Mouse (Mus musculus) neural tube, embryonic 13.5 days (tissue): ENCODE measurements around the gene Tnfrsf26. TPM values are rescaled to one million over a fixed set of nuclear protein-coding genes. Genes with fewer than 3 reads are reported as not detected.

Source experiments
- ATAC-seq: fragments of 200-750 bp; cut with Nextera tagmentation; 2 replicates; pipeline ENCODE4 v1.8.0; 2017; ENCODE audit warnings: low read depth, mild to moderate bottlenecking, moderate TSS enrichment, moderate library complexity
- H3K27ac ChIP-seq: fragments of 300-500 bp; sonication (generic); replicated peaks from 2 replicates; pipeline ENCODE4 v1.5.1; 2015; ENCODE audit warnings: moderate library complexity, mild to moderate bottlenecking, inconsistent platforms
- H3K27me3 ChIP-seq: fragments of 300-500 bp; sonication (generic); 2 replicates; pipeline ENCODE4 v1.6.1; 2015; ENCODE audit warnings: mild to moderate bottlenecking, inconsistent platforms
- H3K36me3 ChIP-seq: fragments of 300-500 bp; sonication (generic); 2 replicates; pipeline ENCODE4 v1.6.1; 2015; ENCODE audit warnings: mild to moderate bottlenecking, inconsistent platforms
- H3K4me1 ChIP-seq: fragments of 300-500 bp; sonication (generic); replicated peaks from 2 replicates; pipeline ENCODE4 v1.6.1; 2015; ENCODE audit warnings: inconsistent platforms
- H3K4me2 ChIP-seq: fragments of 300-500 bp; sonication (generic); 2 replicates; pipeline ENCODE4 v1.6.1; 2015; ENCODE audit warnings: inconsistent platforms, mild to moderate bottlenecking, moderate library complexity
- H3K4me3 ChIP-seq: fragments of 300-500 bp; sonication (generic); 2 replicates; pipeline ENCODE4 v1.5.1; 2015; ENCODE audit warnings: mild to moderate bottlenecking, inconsistent platforms
- H3K9ac ChIP-seq: fragments of 300-500 bp; sonication (generic); 2 replicates; pipeline ENCODE4 v1.6.1; 2015; ENCODE audit warnings: moderate library complexity, mild to moderate bottlenecking, inconsistent platforms
- H3K9me3 ChIP-seq: fragments of 300-500 bp; sonication (generic); 2 replicates; pipeline ENCODE4 v1.6.1; 2016; ENCODE audit warnings: inconsistent platforms
- WGBS: fragments of 180-500 bp; shearing (Covaris S2); methylation state at CpG from one replicate; pipeline ENCODE4 v1.1.7; 2015; 5-methylcytosine and 5-hydroxymethylcytosine counted together
- microRNA-seq: library from miRNA; unstranded; fragments of <30 nt; microRNA quantifications from one replicate; pipeline ENCODE4, GENCODE M21; 2016
- polyA plus RNA-seq: library from polyadenylated mRNA; unstranded; fragments of >200 nt; fragmentation: Nextera tagmentation; extraction: Ambion mirVana; gene quantifications from 2 replicates; pipeline ENCODE4 v1.2.1, GENCODE M21; 2015

Tnfrsf26 gene
- polyA plus RNA-seq, 1 experiment from 2014 or later: 0.28 TPM

- no peak overlapping the region for H3K9ac ChIP-seq
These were observed 36.3 kb downstream of the Tnfrsf26 start for GRCm38 (mm10) chr7:143592255-143592654.

DNA sequence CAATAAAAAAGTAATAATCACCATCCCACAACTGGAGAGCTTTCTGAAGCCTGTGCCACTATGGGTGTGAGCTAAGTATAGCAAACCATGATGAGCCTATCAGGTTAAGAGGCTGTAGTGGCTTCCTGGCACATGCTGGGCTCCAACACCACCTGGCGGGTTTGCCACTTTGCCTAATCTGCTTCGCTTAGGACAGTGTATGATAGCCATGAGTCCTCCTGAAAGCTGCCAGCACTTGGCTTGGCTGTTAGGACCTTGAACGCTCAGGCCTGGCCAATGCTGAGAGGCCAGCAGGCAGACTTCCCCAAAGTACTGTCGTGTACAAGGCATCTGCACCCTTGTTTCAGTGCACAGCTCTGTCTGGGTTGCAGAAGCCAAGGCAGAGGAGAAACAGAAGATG, 40.5 kb downstream of the Tnfrsf26 start:
- H3K9ac ChIP-seq: no peak overlapping the region
- no peak for ATAC-seq
- H3K4me1 ChIP-seq: no peaks in the 10 kb centered on the region
- no peak overlapping the region for H3K4me3 ChIP-seq
- no peak overlapping the region for H3K27ac ChIP-seq
- WGBS: 94% methylated on average over 4 of the region's 4 CpGs
- peaks cover 84% of the 10 kb centered on the region for H3K36me3 ChIP-seq
- no peaks in the 10 kb centered on the region for H3K9me3 ChIP-seq
- H3K27me3 ChIP-seq: no peaks in the 10 kb centered on the region
- H3K4me2 ChIP-seq: no peak overlapping the region

More at GRCm38 (mm10) chr7:143592255-143592654, 36.3 kb downstream of the Tnfrsf26 start:
- Histone ChIP-seq H3K36me3 (peaks cover 51% of the 10 kb centered on the region), H3K27ac (no peak overlapping the region), H3K9me3 (no peaks in the 10 kb centered on the region), H3K4me1 (peaks cover 24% of the 10 kb centered on the region), H3K4me3 (no peak overlapping the region), H3K4me2 (no peak overlapping the region), H3K27me3 (no peaks in the 10 kb centered on the region)
- 91% methylated on average over 10 of the region's 10 CpGs for WGBS
- no peak for ATAC-seq

DNA sequence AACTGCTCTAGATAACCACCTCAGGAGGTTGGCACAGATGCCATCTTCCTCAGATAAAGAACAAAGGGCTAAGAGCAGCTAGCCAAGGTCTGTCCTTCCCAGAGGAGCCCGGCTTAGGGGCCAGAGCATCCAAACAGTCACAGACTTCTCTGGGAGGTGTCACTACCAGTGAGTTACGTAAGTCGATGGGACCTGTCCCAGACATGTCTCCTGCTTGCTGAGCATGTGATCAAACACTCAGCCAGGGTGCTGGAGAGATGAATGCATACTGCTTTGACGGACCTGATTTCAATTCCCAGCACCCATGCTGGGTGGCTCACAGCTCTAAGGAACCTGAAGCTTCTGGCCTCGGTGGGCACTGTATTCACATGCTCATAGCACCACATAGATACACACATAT, 40.9 kb downstream of the Tnfrsf26 start:
- WGBS: 90% methylated on average over 5 of the region's 5 CpGs
- Histone ChIP-seq H3K36me3 (peaks cover 88% of the 10 kb centered on the region), H3K4me1 (no peaks in the 10 kb centered on the region), H3K9me3 (no peaks in the 10 kb centered on the region), H3K9ac (no peak overlapping the region), H3K4me2 (no peak overlapping the region), H3K4me3 (no peak overlapping the region), H3K27ac (no peak overlapping the region), H3K27me3 (no peaks in the 10 kb centered on the region)
- no peak for ATAC-seq

DNA sequence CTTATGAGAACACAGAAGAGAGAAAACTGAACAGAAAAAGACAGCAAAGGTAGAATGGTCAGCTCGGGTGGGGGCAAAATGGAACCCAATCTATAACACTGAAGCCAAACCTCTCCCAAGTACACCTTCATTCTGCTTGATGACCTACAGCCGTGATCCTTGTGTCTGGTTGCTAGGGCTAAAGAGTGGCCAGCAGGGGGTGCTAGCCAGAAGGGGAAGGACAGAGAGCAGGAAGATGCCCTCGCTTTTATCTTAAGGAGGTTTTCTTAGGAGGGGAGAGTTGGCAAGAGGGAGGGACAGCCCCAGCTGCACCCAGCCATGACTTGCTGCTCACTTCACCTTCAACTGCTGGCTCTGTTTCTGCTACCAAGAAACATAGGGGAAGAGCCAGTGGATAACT, 44.6 kb downstream of the Tnfrsf26 start:
- Histone ChIP-seq H3K9me3 (no peaks in the 10 kb centered on the region), H3K4me2 (no peak overlapping the region), H3K4me1 (no peaks in the 10 kb centered on the region), H3K27ac (no peak overlapping the region), H3K4me3 (no peak overlapping the region), H3K36me3 (peaks cover 94% of the 10 kb centered on the region), H3K9ac (no peak overlapping the region), H3K27me3 (no peaks in the 10 kb centered on the region)
- ATAC-seq: no peak
- 44% methylated on average over 3 of the region's 3 CpGs for WGBS

- Histone ChIP-seq H3K9me3 (no peaks in the 10 kb centered on the region), H3K27ac (no peak overlapping the region), H3K27me3 (no peaks in the 10 kb centered on the region), H3K9ac (no peak overlapping the region), H3K36me3 (peaks cover 95% of the 10 kb centered on the region), H3K4me2 (no peak overlapping the region), H3K4me3 (no peak overlapping the region), H3K4me1 (no peaks in the 10 kb centered on the region)
- WGBS: 94% methylated on average over 5 of the region's 5 CpGs
- ATAC-seq: no peak
These were observed 45.5 kb downstream of the Tnfrsf26 start for GRCm38 (mm10) chr7:143583025-143583424.

GRCm38 (mm10) chr7:143575751-143576150, 52.8 kb downstream of the Tnfrsf26 start:
- no peaks in the 10 kb centered on the region for H3K4me1 ChIP-seq
- no peak overlapping the region for H3K9ac ChIP-seq
- no peaks in the 10 kb centered on the region for H3K27me3 ChIP-seq
- no peak for ATAC-seq
- H3K4me3 ChIP-seq: no peak overlapping the region
- H3K27ac ChIP-seq: no peak overlapping the region
- H3K36me3 ChIP-seq: peaks cover 99% of the 10 kb centered on the region
- H3K9me3 ChIP-seq: no peaks in the 10 kb centered on the region
- H3K4me2 ChIP-seq: no peak overlapping the region
- 94% methylated on average over 11 of the region's 11 CpGs for WGBS

- Histone ChIP-seq H3K27me3 (no peaks in the 10 kb centered on the region), H3K9me3 (no peaks in the 10 kb centered on the region), H3K36me3 (peaks cover 98% of the 10 kb centered on the region), H3K9ac (no peak overlapping the region), H3K27ac (no peak overlapping the region), H3K4me2 (no peak overlapping the region), H3K4me1 (no peaks in the 10 kb centered on the region), H3K4me3 (no peak overlapping the region)
- whole genome bisulfite sequencing: 89% methylated on average over 3 of the region's 3 CpGs
- no peak for ATAC-seq
These were observed 62.9 kb downstream of the Tnfrsf26 start for GRCm38 (mm10) chr7:143565648-143566039.

DNA sequence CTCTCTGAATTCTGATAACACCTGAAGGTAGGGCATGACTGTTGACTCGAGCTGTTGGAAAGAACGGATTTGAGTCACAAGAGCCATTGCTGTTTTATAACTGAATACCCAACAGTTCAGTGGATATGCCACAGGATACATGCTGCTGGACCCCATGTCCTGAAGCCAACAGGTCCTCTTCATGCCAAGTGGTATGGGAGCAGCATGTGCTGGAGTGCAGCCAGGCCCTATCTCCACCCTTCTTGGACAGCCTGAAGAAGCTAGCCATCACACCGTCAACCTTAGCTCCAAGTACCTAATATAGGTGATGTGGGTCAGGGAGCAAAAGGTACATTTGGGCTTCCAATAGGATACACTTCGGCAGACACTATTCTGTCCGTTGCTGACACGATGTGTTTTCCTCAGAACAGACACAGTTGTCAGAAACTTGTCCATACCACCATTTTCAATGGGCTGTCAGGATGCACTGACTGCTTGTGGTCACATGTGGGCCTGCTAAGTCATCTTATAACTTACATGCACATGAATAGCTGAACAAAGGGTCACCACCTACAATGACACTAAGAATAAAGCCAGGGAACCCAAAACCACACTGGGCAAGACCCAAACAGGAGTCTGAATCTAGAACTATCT, 63.4 kb downstream of the Tnfrsf26 start:
- ATAC-seq: no peak
- Histone ChIP-seq H3K9ac (no peak overlapping the region), H3K4me3 (no peak overlapping the region), H3K27ac (no peak overlapping the region), H3K4me2 (no peak overlapping the region), H3K36me3 (peaks cover 98% of the 10 kb centered on the region), H3K9me3 (no peaks in the 10 kb centered on the region), H3K27me3 (no peaks in the 10 kb centered on the region), H3K4me1 (no peaks in the 10 kb centered on the region)
- 92% methylated on average over 6 of the region's 6 CpGs for WGBS

DNA sequence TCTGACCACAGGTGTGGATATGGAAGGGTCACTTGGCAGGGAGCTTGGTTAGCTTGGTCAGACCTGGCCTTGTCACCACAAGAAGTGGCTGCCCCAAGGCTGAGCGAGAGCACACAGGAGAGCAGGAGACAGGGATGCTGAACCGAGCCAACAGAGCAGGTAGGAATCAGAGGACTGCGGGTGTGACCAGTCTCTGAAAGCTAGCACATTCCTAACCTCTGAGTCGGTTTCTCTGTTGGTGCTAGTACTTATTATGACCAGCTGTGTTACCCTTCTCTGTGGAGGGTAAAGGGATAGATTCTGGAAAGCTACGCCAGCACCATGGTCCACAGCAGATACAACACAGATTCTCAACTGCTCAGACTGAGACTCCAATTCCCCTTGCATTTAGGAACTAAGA, 64.7 kb downstream of the Tnfrsf26 start:
- H3K36me3 ChIP-seq: peaks cover 98% of the 10 kb centered on the region
- no peak overlapping the region for H3K4me2 ChIP-seq
- no peak overlapping the region for H3K4me3 ChIP-seq
- no peaks in the 10 kb centered on the region for H3K9me3 ChIP-seq
- H3K4me1 ChIP-seq: no peaks in the 10 kb centered on the region
- H3K9ac ChIP-seq: no peak overlapping the region
- H3K27ac ChIP-seq: no peak overlapping the region
- H3K27me3 ChIP-seq: no peaks in the 10 kb centered on the region
- 96% methylated on average over 5 of the region's 5 CpGs for WGBS
- no peak for ATAC-seq

Small RNAs within 50 kb of the gene (microRNA-seq; reads per million reads assigned to microRNA genes)
- gene Mir7064: 0.89 reads per million

Other genes starting within 250 kb of the Tnfrsf26 start
- 464 and 633 TPM in 2 replicates for gene Cdkn1c, start 167.7 kb downstream of the Tnfrsf26 start, polyA plus RNA-seq
- gene Slc22a18, start 155.0 kb downstream of the Tnfrsf26 start, polyA plus RNA-seq: 0.28 and 0.29 TPM in 2 replicates
- 0.45 and 0.84 TPM in 2 replicates for gene Phlda2, start 125.6 kb downstream of the Tnfrsf26 start, polyA plus RNA-seq
- gene Nap1l4, start 79.6 kb downstream of the Tnfrsf26 start, polyA plus RNA-seq: 310 and 312 TPM in 2 replicates
- gene Cars, start 28.6 kb downstream of the Tnfrsf26 start, polyA plus RNA-seq: 57.8 and 61.5 TPM in 2 replicates
- 3.2 and 4.2 TPM in 2 replicates for gene Tnfrsf22, start 20.9 kb upstream of the Tnfrsf26 start, polyA plus RNA-seq
- gene Tnfrsf23, start 57.1 kb upstream of the Tnfrsf26 start, polyA plus RNA-seq: 0.43 and 0.96 TPM in 2 replicates
- 27.8 and 34.4 TPM in 2 replicates for gene Osbpl5, start 128.3 kb upstream of the Tnfrsf26 start, polyA plus RNA-seq
- not detected in 2 replicates for gene Mrgprg, start 138.3 kb upstream of the Tnfrsf26 start, polyA plus RNA-seq
- 4.6 and 5.1 TPM in 2 replicates for gene Mrgpre, start 155.8 kb upstream of the Tnfrsf26 start, polyA plus RNA-seq
- 5.4 and 8.5 TPM in 2 replicates for gene Nadsyn1, start 194.1 kb upstream of the Tnfrsf26 start, polyA plus RNA-seq
- gene Dhcr7, start 194.4 kb upstream of the Tnfrsf26 start, polyA plus RNA-seq: 48.7 and 52.5 TPM in 2 replicates
- gene Gm498, start 238.1 kb upstream of the Tnfrsf26 start, polyA plus RNA-seq: not detected in 2 replicates